Mouse (Mus musculus): ENCODE data around the gene Spata17. TPM values are rescaled to one million over a fixed set of nuclear protein-coding genes. Genes with fewer than 3 reads are reported as not detected.

Spata17 gene
- polyA plus RNA-seq, 1 experiment from 2014 or later = 0.33 TPM

DNA sequence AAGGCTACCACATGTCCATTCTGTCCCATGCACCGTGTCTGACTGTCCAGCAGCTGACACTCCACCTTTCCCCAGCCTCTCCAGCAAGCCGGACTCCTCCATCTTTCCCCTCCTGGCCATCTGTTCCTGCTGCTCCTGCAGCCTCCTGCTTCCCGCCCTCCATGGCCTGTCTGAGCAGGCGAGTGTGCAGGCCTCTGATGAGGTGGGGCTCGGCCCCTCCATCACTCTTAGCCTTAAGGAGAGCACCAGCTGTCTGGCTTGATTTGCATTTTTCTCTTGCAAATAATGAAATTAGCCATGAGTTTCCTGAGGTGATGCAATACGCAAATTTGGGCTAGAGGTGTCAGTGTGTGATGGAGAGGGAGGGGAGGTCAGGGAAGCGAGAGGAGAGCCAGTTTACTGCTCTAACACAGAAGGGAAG lies 211.8 kb downstream of the Spata17 start:
- no peaks in the 10 kb centered on the region for H3K9me3 ChIP-seq (replicated peaks)

DNA sequence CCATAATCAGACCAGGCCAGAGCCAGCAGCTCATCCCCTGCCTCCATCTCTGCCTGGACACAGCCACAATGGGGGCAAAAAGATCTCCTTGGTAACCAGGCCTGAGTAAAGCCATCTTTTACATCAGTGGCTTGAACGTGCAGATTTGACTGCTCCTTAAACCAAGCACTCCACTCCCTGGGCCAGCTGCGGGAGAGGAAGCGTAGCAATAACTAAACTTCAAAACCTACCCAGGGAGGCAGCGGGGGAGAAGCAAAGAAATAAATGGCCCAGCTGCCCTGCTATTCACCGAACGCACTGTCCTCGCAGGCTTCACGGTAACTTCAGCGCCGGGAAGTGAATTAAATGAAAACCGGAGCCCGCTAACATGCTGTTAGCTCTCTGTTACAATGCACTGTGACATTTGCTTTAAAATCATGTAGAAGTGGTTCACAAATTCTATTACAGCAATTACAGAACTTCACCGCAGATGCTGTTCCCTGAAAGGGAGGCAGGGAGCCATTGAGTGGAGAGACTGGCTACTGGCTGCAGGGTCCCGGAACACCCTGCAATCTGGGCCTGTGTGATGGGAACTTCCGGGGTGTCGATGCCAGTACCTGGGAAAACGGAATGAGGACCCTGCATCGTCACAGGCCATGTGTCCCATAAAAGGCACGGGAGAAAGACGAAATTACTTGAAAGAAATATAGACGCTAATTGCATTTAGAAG lies 217.5 kb downstream of the Spata17 start:
- 78% methylated on average over 21 of the region's 21 CpGs for WGBS (ENCODE audit: insufficient replicate concordance)
- H3K4me3 ChIP-seq (replicated peaks) = no peak overlapping the region
- no peak overlapping the region for H3K4me2 ChIP-seq

More for the DNA sequence above, 211.8 kb downstream of the Spata17 start:
- Histone ChIP-seq H3K27ac (replicated peaks) (no peak overlapping the region), H3K9ac (no peak overlapping the region), H3K36me3 (replicated peaks) (no peaks in the 10 kb centered on the region), H3K4me3 (replicated peaks) (no peak overlapping the region), H3K27me3 (no peaks in the 10 kb centered on the region), H3K4me1 (replicated peaks) (no peaks in the 10 kb centered on the region), H3K4me2 (no peak overlapping the region)
- WGBS (ENCODE audit: insufficient replicate concordance) = 54% methylated on average over 7 of the region's 7 CpGs
- no peak for ATAC-seq (ENCODE audit: insufficient read depth)

More for the DNA sequence above, 217.5 kb downstream of the Spata17 start:
- H3K4me1 ChIP-seq (replicated peaks) = no peaks in the 10 kb centered on the region
- H3K9me3 ChIP-seq (replicated peaks) = no peaks in the 10 kb centered on the region
- H3K9ac ChIP-seq = no peak overlapping the region
- H3K27me3 ChIP-seq = no peaks in the 10 kb centered on the region
- no peak overlapping the region for H3K27ac ChIP-seq (replicated peaks)
- H3K36me3 ChIP-seq (replicated peaks) = no peaks in the 10 kb centered on the region
- no peak for ATAC-seq (ENCODE audit: insufficient read depth)

Other genes with a start within 250 kb of the Spata17 start
- not detected in 2 replicates for gene D1Pas1, start 248.0 kb downstream of the Spata17 start, polyA plus RNA-seq (2015; fragmentation: Nextera tagmentation; extraction: Ambion mirVana)
- 4.5 and 4.8 TPM in 2 replicates for gene Gpatch2, start within 50 bp of the Spata17 start, polyA plus RNA-seq (2015; fragmentation: Nextera tagmentation; extraction: Ambion mirVana)

Data from liver, embryonic 15.5 days (tissue).